Mouse (Mus musculus) lung, embryonic 15.5 days (tissue): ENCODE measurements at regions not wholly inside any gene's neighbourhood (a gene's known extent, or its start where the extent isn't known, plus 50 kb on each side); places are given as distances from the start of the nearest gene placed in this dataset.

Source experiments
- ATAC-seq: fragments of 200-750 bp; cut with Nextera tagmentation; 2 replicates; pipeline ENCODE4 v1.8.0; 2017; ENCODE audit warnings: moderate number of reproducible peaks, borderline replicate concordance; ENCODE audit not compliant: low FRiP score, low TSS enrichment; ENCODE audit errors: extremely low read depth
- H3K27ac ChIP-seq: fragments of 300-500 bp; sonication (generic); 2 replicates; pipeline ENCODE4 v1.5.1; 2015; ENCODE audit warnings: moderate library complexity, mild to moderate bottlenecking, inconsistent platforms
- H3K27me3 ChIP-seq: fragments of 300-500 bp; sonication (generic); 2 replicates; pipeline ENCODE4 v1.6.1; 2015; ENCODE audit warnings: inconsistent platforms
- H3K36me3 ChIP-seq: fragments of 300-500 bp; sonication (generic); 2 replicates; pipeline ENCODE4 v1.6.1; 2015; ENCODE audit warnings: inconsistent platforms
- H3K4me1 ChIP-seq: fragments of 300-500 bp; sonication (generic); 2 replicates; pipeline ENCODE4 v1.6.1; 2015; ENCODE audit warnings: inconsistent platforms
- H3K4me2 ChIP-seq: fragments of 300-500 bp; sonication (generic); 2 replicates; pipeline ENCODE4 v1.6.1; 2015; ENCODE audit warnings: inconsistent platforms, mild to moderate bottlenecking, moderate library complexity
- H3K4me3 ChIP-seq: fragments of 300-500 bp; sonication (generic); 2 replicates; pipeline ENCODE4 v1.5.1; 2015; ENCODE audit warnings: mild to moderate bottlenecking, inconsistent platforms
- H3K9ac ChIP-seq: fragments of 300-500 bp; sonication (generic); 2 replicates; pipeline ENCODE4 v1.6.1; 2015; ENCODE audit warnings: inconsistent platforms
- H3K9me3 ChIP-seq: fragments of 300-500 bp; sonication (generic); 2 replicates; pipeline ENCODE4 v1.6.1; 2016; ENCODE audit warnings: inconsistent platforms
- WGBS: fragments of 180-500 bp; shearing (Covaris S2); methylation state at CpG from one replicate; pipeline ENCODE4 v1.1.7; 2015; 5-methylcytosine and 5-hydroxymethylcytosine counted together

- H3K27ac ChIP-seq, result no peak overlapping the region
- H3K27me3 ChIP-seq, result no peaks in the 10 kb centered on the region
- no peaks in the 10 kb centered on the region for H3K9me3 ChIP-seq
- H3K4me2 ChIP-seq, result no peak overlapping the region
- no peak overlapping the region for H3K9ac ChIP-seq
- no peak for ATAC-seq
- 77% methylated on average over 3 of the region's 3 CpGs for WGBS
- H3K4me3 ChIP-seq, result no peak overlapping the region
- H3K4me1 ChIP-seq, result no peaks in the 10 kb centered on the region
- H3K36me3 ChIP-seq, result no peaks in the 10 kb centered on the region
Measured at GRCm38 (mm10) chr14:73878866-73879419, 217.9 kb downstream of the Gm21750 start.

GRCm38 (mm10) chr14:73891451-73891850, 230.4 kb downstream of the Gm21750 start:
- H3K4me1 ChIP-seq, result no peaks in the 10 kb centered on the region
- H3K27me3 ChIP-seq, result no peaks in the 10 kb centered on the region
- no peak overlapping the region for H3K4me2 ChIP-seq
- H3K9me3 ChIP-seq, result no peaks in the 10 kb centered on the region
- ATAC-seq, result no peak
- no peak overlapping the region for H3K4me3 ChIP-seq
- no peak overlapping the region for H3K27ac ChIP-seq
- no peak overlapping the region for H3K9ac ChIP-seq
- H3K36me3 ChIP-seq, result no peaks in the 10 kb centered on the region
- whole genome bisulfite sequencing, result 61% methylated on average over 2 of the region's 2 CpGs

GRCm38 (mm10) chr14:73894844-73895243, 233.8 kb downstream of the Gm21750 start:
- no peak for ATAC-seq
- no peaks in the 10 kb centered on the region for H3K36me3 ChIP-seq
- H3K4me3 ChIP-seq, result no peak overlapping the region
- no peaks in the 10 kb centered on the region for H3K4me1 ChIP-seq
- no peaks in the 10 kb centered on the region for H3K9me3 ChIP-seq
- H3K4me2 ChIP-seq, result no peak overlapping the region
- H3K9ac ChIP-seq, result no peak overlapping the region
- WGBS, result 47% methylated on average over 2 of the region's 2 CpGs
- H3K27ac ChIP-seq, result no peak overlapping the region
- H3K27me3 ChIP-seq, result no peaks in the 10 kb centered on the region

DNA sequence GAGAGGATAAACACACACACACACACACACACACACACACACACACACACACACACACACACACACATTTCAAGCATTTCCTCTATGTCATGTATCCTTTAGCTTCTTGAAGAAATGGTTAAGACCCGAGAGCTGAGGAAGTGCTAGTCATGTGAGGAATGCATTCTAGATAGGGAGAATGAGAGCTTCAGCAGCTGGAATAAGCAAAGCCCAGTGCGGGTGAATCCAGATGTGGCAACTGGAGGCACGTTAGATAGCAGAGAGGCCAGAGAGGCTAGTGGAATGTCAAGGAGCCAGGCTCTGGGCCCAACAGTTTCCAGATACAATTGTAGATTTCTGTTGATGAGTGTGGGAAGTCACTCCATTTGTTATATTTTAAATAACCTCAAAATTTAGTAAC, 234.2 kb downstream of the Gm21750 start:
- Histone ChIP-seq H3K9me3 (no peaks in the 10 kb centered on the region), H3K4me2 (no peak overlapping the region), H3K9ac (no peak overlapping the region), H3K36me3 (no peaks in the 10 kb centered on the region), H3K4me1 (no peaks in the 10 kb centered on the region), H3K27ac (no peak overlapping the region), H3K4me3 (no peak overlapping the region), H3K27me3 (no peaks in the 10 kb centered on the region)
- ATAC-seq, result no peak
- WGBS, result 25% methylated on average over 3 of the region's 3 CpGs

DNA sequence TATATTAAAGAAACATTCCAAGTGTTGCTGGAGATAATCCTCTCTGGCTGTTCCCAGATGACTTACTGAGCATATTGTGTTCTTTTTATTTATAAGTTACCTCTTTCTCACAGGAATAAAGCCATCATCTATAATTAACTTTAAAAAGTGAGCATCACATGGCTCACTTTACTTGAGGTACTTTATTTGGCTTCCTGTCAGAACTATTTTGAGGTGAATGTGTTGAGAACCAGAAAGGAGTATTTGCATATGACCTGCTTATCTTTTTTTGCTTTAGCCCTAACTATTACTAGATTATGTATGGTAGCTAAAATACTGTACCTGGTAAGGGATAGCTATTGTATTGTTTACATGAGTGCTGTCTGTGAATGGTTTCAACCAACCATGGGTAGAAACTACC, 238.1 kb downstream of the Gm21750 start:
- Histone ChIP-seq H3K36me3 (no peaks in the 10 kb centered on the region), H3K4me1 (no peaks in the 10 kb centered on the region), H3K4me3 (no peak overlapping the region), H3K9me3 (no peaks in the 10 kb centered on the region), H3K27me3 (no peaks in the 10 kb centered on the region), H3K9ac (no peak overlapping the region), H3K4me2 (no peak overlapping the region), H3K27ac (no peak overlapping the region)
- no peak for ATAC-seq

- H3K27ac ChIP-seq, result no peak overlapping the region
- no peaks in the 10 kb centered on the region for H3K36me3 ChIP-seq
- no peak overlapping the region for H3K4me3 ChIP-seq
- no peaks in the 10 kb centered on the region for H3K4me1 ChIP-seq
- no peaks in the 10 kb centered on the region for H3K27me3 ChIP-seq
- 76% methylated on average over 6 of the region's 6 CpGs for WGBS
- no peak overlapping the region for H3K4me2 ChIP-seq
- H3K9me3 ChIP-seq, result no peaks in the 10 kb centered on the region
- H3K9ac ChIP-seq, result no peak overlapping the region
- ATAC-seq, result no peak
Measured at GRCm38 (mm10) chr14:73902085-73902713, 241.2 kb downstream of the Gm21750 start.

DNA sequence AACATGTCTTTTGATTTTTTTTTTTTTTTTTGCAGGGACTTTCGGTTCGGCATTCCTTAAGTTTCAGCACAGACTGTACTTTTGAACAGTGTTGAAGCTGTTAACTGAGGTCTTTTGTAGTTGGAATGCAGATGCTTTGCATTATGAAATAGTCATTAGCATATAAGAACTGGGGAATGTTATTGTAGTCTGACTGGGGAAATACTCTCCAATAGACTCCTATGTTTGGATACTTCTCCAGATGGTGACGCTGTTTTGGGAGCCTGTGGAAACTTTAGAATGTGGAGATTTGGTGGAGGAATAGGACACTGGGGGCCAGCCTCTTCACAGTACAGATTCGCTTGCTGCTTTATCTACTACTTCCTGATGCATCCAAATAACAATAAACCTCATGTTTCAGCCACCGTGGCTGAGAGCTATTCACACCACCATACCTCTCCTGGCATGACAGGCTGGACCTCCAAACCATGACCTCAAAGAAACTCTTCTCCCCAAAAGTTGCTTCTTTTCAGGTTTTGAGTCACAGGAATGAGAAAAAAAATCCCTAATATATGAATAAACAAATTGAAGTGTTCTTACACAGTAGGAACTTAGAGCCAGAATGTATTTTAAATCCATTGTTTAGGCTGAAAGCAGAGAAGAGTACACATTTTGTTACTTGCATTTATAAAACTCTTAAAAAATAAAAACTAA, 252.9 kb downstream of the Gm21750 start:
- H3K4me1 ChIP-seq, result no peaks in the 10 kb centered on the region
- H3K36me3 ChIP-seq, result no peaks in the 10 kb centered on the region
- no peak for ATAC-seq
- H3K27me3 ChIP-seq, result no peaks in the 10 kb centered on the region
- WGBS, result 64% methylated on average over 5 of the region's 5 CpGs
- H3K27ac ChIP-seq, result no peak overlapping the region
- H3K4me2 ChIP-seq, result no peak overlapping the region
- no peak overlapping the region for H3K4me3 ChIP-seq
- H3K9ac ChIP-seq, result no peak overlapping the region
- H3K9me3 ChIP-seq, result no peaks in the 10 kb centered on the region

GRCm38 (mm10) chr14:73915990-73916389, 255.0 kb downstream of the Gm21750 start:
- Histone ChIP-seq H3K4me2 (no peak overlapping the region), H3K27ac (no peak overlapping the region), H3K27me3 (no peaks in the 10 kb centered on the region), H3K36me3 (no peaks in the 10 kb centered on the region), H3K9ac (no peak overlapping the region), H3K9me3 (no peaks in the 10 kb centered on the region), H3K4me1 (no peaks in the 10 kb centered on the region), H3K4me3 (no peak overlapping the region)
- ATAC-seq, result no peak

- Histone ChIP-seq H3K4me3 (no peak overlapping the region), H3K9me3 (no peaks in the 10 kb centered on the region), H3K4me1 (no peaks in the 10 kb centered on the region), H3K27ac (no peak overlapping the region), H3K4me2 (no peak overlapping the region), H3K36me3 (no peaks in the 10 kb centered on the region), H3K27me3 (no peaks in the 10 kb centered on the region), H3K9ac (no peak overlapping the region)
- ATAC-seq, result no peak
- 80% methylated on average over 2 of the region's 2 CpGs for WGBS
Measured at GRCm38 (mm10) chr14:73931095-73931494, 270.1 kb downstream of the Gm21750 start.

- Histone ChIP-seq H3K36me3 (no peaks in the 10 kb centered on the region), H3K4me2 (no peak overlapping the region), H3K4me3 (no peak overlapping the region), H3K27ac (no peak overlapping the region), H3K9ac (no peak overlapping the region), H3K27me3 (no peaks in the 10 kb centered on the region), H3K4me1 (no peaks in the 10 kb centered on the region), H3K9me3 (no peaks in the 10 kb centered on the region)
- ATAC-seq, result no peak
- 60% methylated on average over 2 of the region's 2 CpGs for WGBS
Measured at GRCm38 (mm10) chr14:73947316-73947715, 286.3 kb downstream of the Gm21750 start.

- H3K9ac ChIP-seq, result no peak overlapping the region
- H3K27me3 ChIP-seq, result no peaks in the 10 kb centered on the region
- WGBS, result 77% methylated on average over 4 of the region's 4 CpGs
- no peak overlapping the region for H3K27ac ChIP-seq
- H3K4me3 ChIP-seq, result no peak overlapping the region
- H3K9me3 ChIP-seq, result no peaks in the 10 kb centered on the region
- no peak overlapping the region for H3K4me2 ChIP-seq
- H3K36me3 ChIP-seq, result no peaks in the 10 kb centered on the region
- ATAC-seq, result no peak
- no peaks in the 10 kb centered on the region for H3K4me1 ChIP-seq
Measured at GRCm38 (mm10) chr14:73952511-73952910, 291.5 kb downstream of the Gm21750 start.

GRCm38 (mm10) chr14:73978694-73979093, 317.7 kb downstream of the Gm21750 start:
- Histone ChIP-seq H3K36me3 (no peaks in the 10 kb centered on the region), H3K9me3 (no peaks in the 10 kb centered on the region), H3K27ac (no peak overlapping the region), H3K4me1 (no peaks in the 10 kb centered on the region), H3K4me3 (no peak overlapping the region), H3K27me3 (no peaks in the 10 kb centered on the region), H3K9ac (no peak overlapping the region), H3K4me2 (no peak overlapping the region)
- WGBS, result 33% methylated on average over 1 of the region's 1 CpGs
- ATAC-seq, result no peak
